Mouse (Mus musculus) hindbrain, embryonic 12.5 days (tissue): Measurements from ENCODE around the gene Ugt1a6a. TPM values are rescaled to one million over a fixed set of nuclear protein-coding genes. Genes with fewer than 3 reads are reported as not detected.
"Not testable (repeated sequence)": the region's sequence is repeated elsewhere in the genome, so short reads cannot be mapped to it uniquely, and the experiment has no call there.

Experiments used
- ATAC-seq: fragments of 200-750 bp; cut with Nextera tagmentation; 2 replicates; pipeline ENCODE4 v1.8.0; 2017; ENCODE audit warnings: moderate TSS enrichment; ENCODE audit not compliant: low FRiP score
- H3K27ac ChIP-seq: fragments of 300-500 bp; sonication (generic); 2 replicates; pipeline ENCODE4 v1.5.1; 2016; ENCODE audit warnings: mild to moderate bottlenecking
- H3K27me3 ChIP-seq: fragments of 300-500 bp; sonication (generic); 2 replicates; pipeline ENCODE4 v1.6.1; 2016; ENCODE audit warnings: mild to moderate bottlenecking
- H3K36me3 ChIP-seq: fragments of 300-500 bp; sonication (generic); 2 replicates; pipeline ENCODE4 v1.6.1; 2016; ENCODE audit warnings: mild to moderate bottlenecking
- H3K4me1 ChIP-seq: fragments of 300-500 bp; sonication (generic); 2 replicates; pipeline ENCODE4 v1.6.1; 2016
- H3K4me2 ChIP-seq: fragments of 300-500 bp; sonication (generic); replicated peaks from 2 replicates; pipeline ENCODE4 v1.6.1; 2016; ENCODE audit warnings: mild to moderate bottlenecking
- H3K4me3 ChIP-seq: fragments of 300-500 bp; sonication (generic); 2 replicates; pipeline ENCODE4 v1.5.1; 2016; ENCODE audit warnings: mild to moderate bottlenecking
- H3K9ac ChIP-seq: fragments of 300-500 bp; sonication (generic); 2 replicates; pipeline ENCODE4 v1.6.1; 2016; ENCODE audit warnings: mild to moderate bottlenecking, moderate library complexity
- H3K9me3 ChIP-seq: fragments of 300-500 bp; sonication (generic); replicated peaks from 2 replicates; pipeline ENCODE4 v1.6.1; 2016; ENCODE audit warnings: mild to moderate bottlenecking
- WGBS: fragments of 180-500 bp; shearing (Covaris S2); methylation state at CpG from one replicate; pipeline ENCODE4 v1.1.7; 2016; 5-methylcytosine and 5-hydroxymethylcytosine counted together
- polyA plus RNA-seq: library from polyadenylated mRNA; unstranded; fragments of >200 nt; fragmentation: Nextera tagmentation; extraction: Ambion mirVana; gene quantifications from 2 replicates; pipeline ENCODE4 v1.2.1, GENCODE M21; 2016

Ugt1a6a gene
- polyA plus RNA-seq, 1 experiment from 2014 or later = 1.0 TPM

- no peak overlapping the region for H3K4me3 ChIP-seq
- H3K9ac ChIP-seq = no peak overlapping the region
- no peak overlapping the region for H3K27ac ChIP-seq
- H3K36me3 ChIP-seq = no peaks in the 10 kb centered on the region
- no peak overlapping the region for H3K4me2 ChIP-seq
- no peaks in the 10 kb centered on the region for H3K27me3 ChIP-seq
- ATAC-seq = no peak
- WGBS = 41% methylated on average over 3 of the region's 3 CpGs
- peaks cover 52% of the 10 kb centered on the region for H3K9me3 ChIP-seq
- H3K4me1 ChIP-seq = no peaks in the 10 kb centered on the region
Observed at GRCm38 (mm10) chr1:88217576-88217975, 83.0 kb downstream of the Ugt1a6a start.

DNA sequence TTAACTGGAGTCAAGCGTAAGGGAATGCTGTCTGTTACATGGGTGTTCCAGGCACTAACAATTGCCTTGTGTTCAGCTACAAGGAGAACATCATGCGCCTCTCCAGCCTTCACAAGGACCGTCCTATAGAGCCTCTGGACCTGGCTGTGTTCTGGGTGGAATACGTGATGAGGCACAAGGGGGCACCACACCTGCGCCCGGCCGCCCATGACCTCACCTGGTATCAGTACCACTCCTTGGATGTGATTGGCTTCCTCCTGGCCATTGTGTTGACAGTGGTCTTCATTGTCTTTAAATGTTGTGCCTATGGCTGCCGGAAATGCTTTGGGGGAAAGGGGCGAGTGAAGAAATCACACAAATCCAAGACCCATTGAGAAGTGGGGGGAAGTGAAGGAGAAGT lies 83.4 kb downstream of the Ugt1a6a start:
- no peak overlapping the region for H3K27ac ChIP-seq
- 77% methylated on average over 9 of the region's 9 CpGs for WGBS
- H3K4me1 ChIP-seq = no peaks in the 10 kb centered on the region
- no peak for ATAC-seq
- no peak overlapping the region for H3K9ac ChIP-seq
- H3K27me3 ChIP-seq = no peaks in the 10 kb centered on the region
- H3K9me3 ChIP-seq = peaks cover 47% of the 10 kb centered on the region
- no peak overlapping the region for H3K4me3 ChIP-seq
- H3K36me3 ChIP-seq = no peaks in the 10 kb centered on the region
- H3K4me2 ChIP-seq = no peak overlapping the region

DNA sequence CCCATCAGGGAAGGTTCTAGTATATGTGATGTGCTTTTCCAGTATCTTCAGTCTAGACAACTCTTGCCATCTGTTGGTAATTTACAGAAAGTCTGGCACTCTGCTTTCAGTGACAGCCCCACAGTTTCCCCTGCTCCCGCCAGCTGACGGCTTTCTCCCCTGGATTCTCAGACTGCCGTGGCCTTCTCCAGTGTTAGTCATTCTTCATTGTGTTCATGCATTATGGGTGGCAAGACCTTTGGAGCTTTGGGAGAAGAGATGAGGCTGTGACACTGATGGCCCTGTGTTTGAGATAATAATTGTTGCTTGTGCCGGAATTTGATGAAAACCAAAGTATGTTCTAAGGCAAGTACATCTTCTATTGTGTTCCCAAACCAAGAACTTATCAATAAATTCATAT lies 84.0 kb downstream of the Ugt1a6a start:
- Histone ChIP-seq H3K27me3 (no peaks in the 10 kb centered on the region), H3K4me3 (no peak overlapping the region), H3K9me3 (peaks cover 41% of the 10 kb centered on the region), H3K36me3 (no peaks in the 10 kb centered on the region), H3K4me2 (no peak overlapping the region), H3K27ac (no peak overlapping the region), H3K9ac (no peak overlapping the region), H3K4me1 (no peaks in the 10 kb centered on the region)
- no peak for ATAC-seq
- 47% methylated on average over 4 of the region's 4 CpGs for WGBS

GRCm38 (mm10) chr1:88219054-88219453 lies 84.4 kb downstream of the Ugt1a6a start:
- Histone ChIP-seq H3K4me3 (no peak overlapping the region), H3K9me3 (peaks cover 37% of the 10 kb centered on the region), H3K9ac (no peak overlapping the region), H3K27me3 (no peaks in the 10 kb centered on the region), H3K4me2 (no peak overlapping the region), H3K27ac (no peak overlapping the region), H3K4me1 (no peaks in the 10 kb centered on the region), H3K36me3 (no peaks in the 10 kb centered on the region)
- ATAC-seq = no peak
- 18% methylated on average over 1 of the region's 1 CpGs for WGBS

GRCm38 (mm10) chr1:88220336-88220735 lies 85.7 kb downstream of the Ugt1a6a start:
- Histone ChIP-seq H3K27me3 (no peaks in the 10 kb centered on the region), H3K4me3 (no peak overlapping the region), H3K27ac (no peak overlapping the region), H3K9ac (no peak overlapping the region), H3K4me1 (no peaks in the 10 kb centered on the region), H3K9me3 (peaks cover 27% of the 10 kb centered on the region), H3K36me3 (no peaks in the 10 kb centered on the region), H3K4me2 (no peak overlapping the region)
- no peak for ATAC-seq

DNA sequence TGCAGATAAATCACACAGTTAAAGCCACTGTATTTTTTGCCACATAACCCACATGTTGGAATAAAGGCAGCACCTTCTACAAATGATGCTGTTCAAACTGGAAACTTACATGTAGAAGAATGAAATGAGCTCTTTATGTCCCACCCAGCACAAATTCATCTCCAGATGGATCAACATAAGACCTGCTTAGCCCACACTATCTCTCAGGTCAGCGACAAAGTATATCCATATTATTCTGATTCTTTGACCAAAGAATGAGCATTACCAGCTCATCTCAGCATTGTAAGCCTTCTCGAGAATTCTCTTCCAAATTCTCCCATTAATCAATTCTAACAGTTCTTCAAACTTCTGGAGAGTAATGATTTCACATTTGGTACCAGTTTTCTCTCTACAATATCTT lies 87.6 kb downstream of the Ugt1a6a start:
- ATAC-seq = no peak
- H3K9ac ChIP-seq = no peak overlapping the region
- 54% methylated on average over 2 of the region's 2 CpGs for WGBS
- H3K36me3 ChIP-seq = no peaks in the 10 kb centered on the region
- no peak overlapping the region for H3K27ac ChIP-seq
- H3K4me1 ChIP-seq = no peaks in the 10 kb centered on the region
- no peaks in the 10 kb centered on the region for H3K27me3 ChIP-seq
- no peak overlapping the region for H3K4me3 ChIP-seq
- peaks cover 29% of the 10 kb centered on the region for H3K9me3 ChIP-seq
- H3K4me2 ChIP-seq = no peak overlapping the region

DNA sequence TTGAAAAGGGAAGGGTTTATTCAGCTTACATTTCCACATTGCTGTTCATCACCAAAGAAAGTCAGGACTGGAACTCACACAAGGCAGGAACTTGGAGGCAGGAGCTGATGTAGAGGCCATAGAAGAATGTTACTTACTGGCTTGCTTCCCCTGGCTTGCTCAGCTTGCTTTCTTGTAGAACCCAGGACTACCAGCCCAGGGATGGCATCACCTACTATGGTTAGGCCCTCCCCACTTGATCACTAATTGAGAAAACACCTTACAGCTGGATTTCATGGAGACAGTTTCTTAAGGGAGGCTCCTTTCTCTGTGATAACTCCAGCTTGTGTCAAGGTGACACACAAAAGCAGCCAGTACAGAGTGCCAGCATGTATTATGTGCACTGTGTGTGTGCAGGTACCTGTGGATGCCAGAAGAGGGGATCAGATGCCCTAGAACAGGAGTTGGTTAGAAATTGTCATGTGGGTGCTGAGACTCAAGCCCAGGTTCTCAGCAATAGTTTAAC lies 88.5 kb downstream of the Ugt1a6a start:
- not testable (repeated sequence) for H3K36me3 ChIP-seq, ATAC-seq, H3K27me3 ChIP-seq, H3K4me1 ChIP-seq, H3K4me2 ChIP-seq, H3K9ac ChIP-seq, H3K4me3 ChIP-seq, H3K27ac ChIP-seq
- H3K9me3 ChIP-seq = peaks cover 32% of the 10 kb centered on the region

DNA sequence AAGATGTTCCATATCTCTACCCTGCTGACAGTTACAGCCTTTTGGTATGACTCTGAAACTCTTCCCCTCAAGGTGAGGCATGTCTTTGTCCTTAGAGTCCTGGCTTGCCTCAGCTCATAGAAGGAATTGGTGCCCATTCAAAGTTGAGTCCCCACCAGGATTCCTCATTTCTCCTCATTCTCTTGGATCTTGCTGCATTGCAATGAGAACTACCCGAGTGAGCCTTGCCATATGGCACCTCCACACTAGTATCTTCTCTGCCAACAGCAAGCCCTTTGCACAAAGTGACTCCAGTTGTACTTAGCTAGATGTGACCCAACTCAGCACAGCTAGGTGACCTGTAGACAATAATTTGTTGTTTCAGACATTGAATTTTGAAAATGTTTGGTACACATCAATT lies 89.0 kb downstream of the Ugt1a6a start:
- Histone ChIP-seq H3K9ac (no peak overlapping the region), H3K36me3 (no peaks in the 10 kb centered on the region), H3K27ac (no peak overlapping the region), H3K9me3 (peaks cover 37% of the 10 kb centered on the region), H3K4me3 (no peak overlapping the region), H3K4me2 (no peak overlapping the region), H3K4me1 (no peaks in the 10 kb centered on the region), H3K27me3 (no peaks in the 10 kb centered on the region)
- no peak for ATAC-seq
- WGBS = 60% methylated on average over 1 of the region's 1 CpGs

DNA sequence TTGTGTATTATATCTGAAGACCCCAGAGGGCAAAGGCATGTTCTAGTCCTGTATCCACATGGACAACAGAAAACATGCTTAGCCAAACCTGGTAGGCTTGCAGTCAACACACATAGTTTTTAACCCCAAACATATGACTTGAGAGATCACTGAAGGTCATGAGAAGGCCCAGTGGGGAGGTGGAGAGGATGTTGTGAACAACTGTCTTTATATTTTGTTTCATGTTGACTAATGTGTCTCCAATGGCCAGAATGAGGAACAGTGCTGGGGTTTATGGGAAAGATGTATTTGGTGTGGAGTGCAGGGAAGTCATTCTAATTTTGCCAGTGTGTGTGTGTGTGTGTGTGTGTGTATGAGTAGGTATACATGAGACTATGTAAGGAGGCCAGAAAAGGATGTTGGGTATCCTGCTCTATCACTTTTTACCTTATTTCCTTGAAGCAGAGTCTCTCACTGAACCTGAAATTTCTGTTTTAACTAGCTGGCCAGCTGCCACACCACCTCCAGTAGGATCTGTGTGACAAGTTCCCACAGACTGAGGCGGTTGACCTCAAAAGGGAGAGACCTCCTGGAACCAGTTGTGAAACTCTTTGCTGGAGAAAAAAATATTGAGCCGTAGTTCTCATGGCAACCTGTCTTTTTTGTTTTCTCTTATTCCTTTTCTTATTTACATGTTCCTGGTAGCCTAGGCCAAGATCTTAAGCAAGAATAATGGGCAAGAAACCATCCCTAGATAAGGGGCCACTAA lies 89.6 kb downstream of the Ugt1a6a start:
- Histone ChIP-seq H3K9ac (no peak overlapping the region), H3K4me2 (no peak overlapping the region), H3K27me3 (no peaks in the 10 kb centered on the region), H3K36me3 (no peaks in the 10 kb centered on the region), H3K27ac (no peak overlapping the region), H3K4me3 (no peak overlapping the region), H3K9me3 (peaks cover 43% of the 10 kb centered on the region), H3K4me1 (no peaks in the 10 kb centered on the region)
- 67% methylated on average over 2 of the region's 2 CpGs for WGBS
- no peak for ATAC-seq

- H3K9ac ChIP-seq, H3K36me3 ChIP-seq, H3K4me2 ChIP-seq, ATAC-seq, H3K4me1 ChIP-seq, H3K27ac ChIP-seq, H3K27me3 ChIP-seq, H3K4me3 ChIP-seq: not testable (repeated sequence)
- H3K9me3 ChIP-seq = peaks cover 54% of the 10 kb centered on the region
- 41% methylated on average over 2 of the region's 2 CpGs for WGBS
Observed at GRCm38 (mm10) chr1:88225301-88225700, 90.7 kb downstream of the Ugt1a6a start.

DNA sequence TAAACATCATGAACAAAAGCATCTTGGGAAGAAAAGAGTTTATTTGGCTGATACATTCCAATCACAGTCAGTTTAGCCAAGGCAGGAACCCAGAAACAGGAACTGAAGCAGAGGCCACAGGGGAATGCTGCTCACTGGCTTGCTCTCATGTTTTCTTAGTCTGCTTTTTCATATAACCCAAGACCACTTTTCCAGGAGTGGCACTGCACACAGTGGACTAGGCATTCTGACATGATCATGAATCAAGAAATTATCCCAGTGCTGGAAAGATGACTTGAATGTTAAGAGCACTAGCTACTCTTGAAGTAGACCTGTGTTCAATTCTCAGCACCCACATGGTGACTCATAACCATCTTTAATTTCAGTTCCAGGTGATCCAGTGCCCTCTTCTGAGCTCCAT lies 91.1 kb downstream of the Ugt1a6a start:
- no peaks in the 10 kb centered on the region for H3K27me3 ChIP-seq
- no peak for ATAC-seq
- no peak overlapping the region for H3K27ac ChIP-seq
- H3K9ac ChIP-seq = no peak overlapping the region
- no peaks in the 10 kb centered on the region for H3K4me1 ChIP-seq
- no peak overlapping the region for H3K4me3 ChIP-seq
- H3K4me2 ChIP-seq = no peak overlapping the region
- peaks cover 59% of the 10 kb centered on the region for H3K9me3 ChIP-seq
- H3K36me3 ChIP-seq = no peaks in the 10 kb centered on the region

- Histone ChIP-seq H3K4me3 (no peak within 1 kb of the TSS), H3K27me3 (no peaks in the 10 kb centered on the region), H3K9ac (no peak within 1 kb of the TSS), H3K36me3 (no peaks in the 10 kb centered on the region), H3K4me2 (no peak within 1 kb of the TSS), H3K27ac (no peak within 1 kb of the TSS), H3K4me1 (no peaks in the 10 kb centered on the region), H3K9me3 (peaks cover 70% of the 10 kb centered on the region)
- no peak for ATAC-seq
- WGBS = 53% methylated on average over 5 of the region's 5 CpGs
Observed at GRCm38 (mm10) chr1:88226670-88227379, 92.2 kb downstream of the Ugt1a6a start, which contains the start of gene Mroh2a. Gene Mroh2a, plus strand, starts transcription at chr1:88226986.

DNA sequence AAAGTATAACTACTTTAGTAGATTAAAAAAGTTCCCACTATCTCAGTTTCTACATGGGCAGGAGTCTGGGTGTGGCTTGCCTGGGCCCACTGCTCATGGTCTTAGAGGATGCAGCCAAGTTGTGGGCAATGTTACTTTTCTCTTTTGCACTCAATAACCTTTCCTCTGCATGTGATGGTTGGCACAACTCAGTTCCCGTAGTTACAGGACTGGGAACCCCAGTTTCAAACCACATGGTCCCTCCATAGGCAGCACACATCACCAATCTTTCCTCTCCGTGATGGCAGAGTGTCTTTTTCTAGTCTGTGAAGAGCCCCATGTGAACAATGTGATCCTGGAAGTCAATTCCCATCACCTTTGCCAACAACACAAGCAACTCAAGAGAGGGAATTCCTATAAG lies 92.9 kb downstream of the Ugt1a6a start:
- H3K4me2 ChIP-seq = no peak overlapping the region
- no peak overlapping the region for H3K27ac ChIP-seq
- no peak overlapping the region for H3K4me3 ChIP-seq
- no peaks in the 10 kb centered on the region for H3K36me3 ChIP-seq
- H3K9me3 ChIP-seq = peaks cover 72% of the 10 kb centered on the region
- no peaks in the 10 kb centered on the region for H3K4me1 ChIP-seq
- H3K9ac ChIP-seq = no peak overlapping the region
- no peak for ATAC-seq
- 58% methylated on average over 2 of the region's 2 CpGs for WGBS
- H3K27me3 ChIP-seq = no peaks in the 10 kb centered on the region
